Mouse (Mus musculus): ENCODE data around the gene Dad1.

Gene Dad1

GRCm38 (mm10) chr14:54205904-54206303 is 48.0 kb downstream of the Dad1 start:
- DNase-seq (ENCODE audit: low spot score), result no peak

DNA sequence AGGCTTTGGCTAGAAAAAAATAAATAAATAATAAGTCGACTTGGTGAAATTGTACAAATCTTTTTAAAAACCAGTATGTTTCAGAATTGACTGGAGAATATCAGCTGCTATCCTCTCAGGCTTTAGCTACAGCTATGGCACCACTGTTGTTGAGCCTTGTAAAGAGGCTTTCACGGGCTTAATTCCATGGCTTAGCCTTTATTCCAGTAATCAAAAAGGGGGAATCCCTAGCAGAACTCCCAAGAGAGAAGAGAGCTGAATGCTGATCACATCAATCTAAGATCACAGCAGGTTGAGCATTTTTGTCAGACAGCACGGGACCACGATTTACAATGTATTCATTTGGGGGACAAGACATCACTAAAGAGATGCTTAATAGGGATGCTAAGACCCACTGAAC is 49.1 kb downstream of the Dad1 start:
- no peak for DNase-seq (ENCODE audit: low spot score)

DNA sequence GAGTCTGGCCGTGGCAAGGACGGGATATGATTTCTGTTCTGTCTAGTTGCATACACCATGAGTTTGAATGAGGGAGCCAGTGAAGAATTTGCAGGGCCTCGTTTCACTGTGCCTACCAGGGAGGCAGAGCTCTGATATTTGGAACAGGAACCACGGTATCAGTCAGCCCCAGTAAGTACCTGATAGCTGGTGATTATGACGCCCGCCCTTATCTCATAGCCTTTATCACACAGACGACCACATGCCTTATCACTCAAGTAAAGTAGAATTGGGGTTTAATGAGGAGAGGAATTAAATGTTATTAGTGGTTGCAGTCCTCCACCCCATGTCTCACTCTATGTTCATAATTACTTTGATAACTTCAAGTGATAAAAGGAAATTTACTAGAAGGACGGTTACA is 49.6 kb downstream of the Dad1 start:
- peak; percentile 71 for DNase-seq (ENCODE audit: low spot score)

DNA sequence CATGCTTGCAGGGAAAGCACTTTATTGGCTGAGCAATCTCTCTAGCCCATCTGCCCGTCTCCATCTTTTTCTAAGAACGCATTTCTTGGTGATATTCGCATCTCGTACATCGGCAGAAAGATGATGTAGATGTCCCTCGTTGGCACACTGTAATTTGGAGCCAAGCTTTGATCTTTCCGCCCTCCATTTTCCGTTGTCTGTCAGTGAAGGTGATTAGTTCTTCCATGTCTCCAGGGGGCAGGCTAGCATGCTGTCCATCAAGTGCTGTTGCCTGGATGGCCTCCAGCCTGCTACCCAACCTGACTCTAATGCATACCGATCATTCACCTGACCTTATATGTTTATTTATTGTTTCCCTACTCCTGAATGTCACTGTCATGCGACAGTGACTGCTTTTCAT is 50.1 kb downstream of the Dad1 start:
- no peak for DNase-seq (ENCODE audit: low spot score)

DNA sequence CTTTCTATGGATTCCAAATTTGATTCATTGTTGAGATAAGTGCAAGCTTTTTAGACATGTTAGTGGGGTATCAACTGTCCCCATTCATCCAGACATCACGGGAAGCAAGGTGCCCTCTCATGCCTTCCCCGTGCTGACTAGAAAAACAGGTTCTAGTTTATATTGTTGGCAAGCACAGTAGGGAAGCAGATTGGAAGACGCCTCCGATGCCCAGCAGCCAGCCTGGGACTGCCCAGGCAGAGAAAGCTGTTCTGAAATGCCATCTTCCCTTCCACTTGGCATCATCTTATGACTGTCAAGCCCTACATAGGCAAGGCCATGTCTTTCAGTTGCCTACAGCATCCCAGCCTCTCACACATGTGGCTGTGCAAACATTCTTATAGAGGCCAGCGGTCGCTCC is 50.7 kb downstream of the Dad1 start:
- DNase-seq (ENCODE audit: low spot score), result no peak

DNA sequence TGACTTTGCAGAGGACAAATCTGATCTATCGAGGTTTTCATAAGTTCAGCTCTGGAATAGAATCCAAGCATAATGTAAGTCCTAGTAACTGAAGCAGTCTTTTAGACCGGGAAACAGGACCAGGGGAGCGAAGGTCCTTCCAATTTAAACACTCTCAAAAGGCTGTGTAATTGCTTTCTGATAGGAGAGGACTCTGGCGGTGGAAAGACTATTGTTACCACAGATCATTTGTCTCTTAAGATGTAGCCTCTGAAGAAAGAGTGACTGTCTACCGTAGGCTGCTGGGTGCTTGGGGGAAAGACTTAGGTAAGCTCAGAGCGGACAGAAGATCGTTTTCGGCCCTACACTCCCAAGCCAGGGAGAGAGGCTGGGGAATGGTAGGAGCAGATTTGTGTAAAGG is 53.5 kb downstream of the Dad1 start:
- DNase-seq (ENCODE audit: low spot score), result no peak

DNA sequence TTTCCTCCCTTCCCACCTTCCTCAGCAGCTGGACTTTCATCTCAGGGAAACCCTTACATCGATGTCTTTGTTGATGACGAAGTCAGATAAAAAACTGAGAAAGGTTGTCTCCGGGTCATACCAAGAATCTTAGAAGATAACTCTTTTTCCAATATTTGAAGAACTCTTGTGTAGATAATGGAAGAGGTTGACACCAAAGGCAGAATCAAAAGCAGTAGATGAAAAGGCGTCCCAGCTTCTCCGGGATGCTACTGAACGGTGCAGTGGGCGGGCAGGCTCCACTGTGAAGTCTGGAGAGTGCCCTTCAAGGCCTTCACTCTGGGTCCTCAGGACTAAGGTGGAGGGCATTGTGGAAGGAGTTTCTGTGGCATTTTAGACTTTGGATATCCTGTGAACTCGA is 54.2 kb downstream of the Dad1 start:
- no peak for DNase-seq (ENCODE audit: low spot score)

DNA sequence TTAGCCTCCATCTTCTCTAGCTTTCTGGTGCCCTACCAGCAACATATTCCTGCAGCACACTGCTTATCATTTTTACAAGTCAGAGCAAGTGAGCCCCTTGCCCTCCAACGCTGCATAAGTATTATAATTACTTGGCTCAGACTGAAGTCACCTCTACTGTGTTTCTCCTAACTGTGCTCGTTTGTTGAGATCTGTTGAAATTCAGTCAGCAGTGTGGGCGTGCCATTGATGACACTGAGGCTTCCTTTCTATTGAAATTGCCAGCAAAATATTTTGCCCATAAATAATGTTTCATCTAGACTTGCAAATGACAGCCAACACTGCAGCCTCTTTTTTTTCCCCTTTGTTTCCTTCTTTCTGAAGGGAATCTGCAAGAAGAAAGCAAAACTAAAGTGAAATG is 56.2 kb downstream of the Dad1 start:
- no peak for DNase-seq (ENCODE audit: low spot score)

GRCm38 (mm10) chr14:54195838-54196423 is 58.0 kb downstream of the Dad1 start:
- no peak for DNase-seq (ENCODE audit: low spot score)

DNA sequence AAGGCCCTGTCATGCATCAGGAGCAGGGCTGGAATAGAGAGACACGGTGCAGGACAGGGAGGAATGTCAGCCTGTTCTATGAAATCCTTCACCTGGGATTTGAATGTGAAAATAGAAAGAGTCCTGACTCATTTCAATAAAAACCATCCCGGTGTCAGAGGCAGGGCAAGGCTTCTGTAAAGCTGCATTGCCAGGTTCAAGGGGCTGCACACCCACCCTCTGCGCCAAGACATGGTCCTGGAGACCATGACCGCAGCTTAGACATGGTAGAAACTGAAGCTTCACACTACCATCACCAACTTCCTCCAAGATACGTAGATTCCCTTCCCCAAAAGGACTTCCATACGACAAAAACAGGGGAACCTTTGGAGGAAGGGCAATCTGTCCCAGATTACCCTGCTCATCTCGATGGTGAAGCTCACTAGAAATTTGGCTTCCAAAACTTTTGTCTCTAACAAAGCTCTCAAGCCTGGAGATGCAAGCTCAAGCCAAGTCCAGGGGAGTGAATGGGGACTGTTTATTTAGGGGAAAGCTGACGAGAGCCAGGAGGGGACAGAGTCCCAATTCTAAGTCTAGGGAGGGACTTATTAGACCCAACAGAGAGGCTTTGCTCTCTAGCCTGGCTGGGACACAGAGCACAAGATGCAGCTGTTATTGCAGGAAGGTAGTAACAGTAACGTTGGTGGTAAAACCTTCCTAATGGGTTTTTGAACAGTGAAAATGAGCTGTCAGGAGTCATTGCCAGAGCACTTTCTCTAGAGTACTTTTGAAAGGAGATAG is 60.4 kb downstream of the Dad1 start:
- no peak for DNase-seq (ENCODE audit: low spot score)

DNA sequence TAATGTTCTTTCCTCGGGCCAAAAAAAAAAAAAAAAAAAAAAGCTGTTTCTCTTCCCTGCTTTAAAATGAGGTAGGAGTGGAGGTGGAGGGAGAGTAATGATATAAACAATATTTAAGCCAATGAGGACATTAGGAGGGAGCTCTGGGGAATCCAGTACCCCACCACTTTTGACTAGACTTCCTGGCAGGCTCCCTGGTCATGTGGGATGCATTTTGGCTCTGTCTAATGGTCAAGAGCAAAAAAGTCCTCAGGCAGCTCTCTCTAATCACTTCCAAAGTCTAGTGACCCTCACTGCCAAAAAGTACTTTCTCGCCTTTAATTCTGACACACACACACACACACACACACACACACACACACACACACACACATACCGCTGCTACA is 61.4 kb downstream of the Dad1 start:
- no peak for DNase-seq (ENCODE audit: low spot score)

- no peak for DNase-seq (ENCODE audit: low spot score)
Measured at GRCm38 (mm10) chr14:54191594-54192461, 62.1 kb downstream of the Dad1 start.

DNA sequence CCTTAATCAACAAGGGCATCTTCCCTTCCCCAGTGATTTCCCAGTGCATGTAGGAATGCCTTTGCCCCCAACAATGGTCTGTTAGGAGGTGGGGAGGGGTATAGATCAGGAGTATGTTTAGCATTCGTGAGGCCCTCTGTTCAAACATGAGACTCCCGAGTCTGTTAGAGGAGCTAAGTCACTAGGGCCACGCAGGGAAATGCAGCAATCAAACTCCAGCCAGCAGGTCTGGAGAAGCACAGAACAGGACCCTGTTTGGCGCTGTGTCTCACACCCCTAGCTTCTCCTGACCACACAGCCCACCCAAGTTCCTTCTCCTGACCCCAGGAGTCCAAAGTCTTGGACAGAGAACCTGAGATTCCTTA is 62.9 kb downstream of the Dad1 start:
- DNase-seq (ENCODE audit: low spot score), result no peak

DNA sequence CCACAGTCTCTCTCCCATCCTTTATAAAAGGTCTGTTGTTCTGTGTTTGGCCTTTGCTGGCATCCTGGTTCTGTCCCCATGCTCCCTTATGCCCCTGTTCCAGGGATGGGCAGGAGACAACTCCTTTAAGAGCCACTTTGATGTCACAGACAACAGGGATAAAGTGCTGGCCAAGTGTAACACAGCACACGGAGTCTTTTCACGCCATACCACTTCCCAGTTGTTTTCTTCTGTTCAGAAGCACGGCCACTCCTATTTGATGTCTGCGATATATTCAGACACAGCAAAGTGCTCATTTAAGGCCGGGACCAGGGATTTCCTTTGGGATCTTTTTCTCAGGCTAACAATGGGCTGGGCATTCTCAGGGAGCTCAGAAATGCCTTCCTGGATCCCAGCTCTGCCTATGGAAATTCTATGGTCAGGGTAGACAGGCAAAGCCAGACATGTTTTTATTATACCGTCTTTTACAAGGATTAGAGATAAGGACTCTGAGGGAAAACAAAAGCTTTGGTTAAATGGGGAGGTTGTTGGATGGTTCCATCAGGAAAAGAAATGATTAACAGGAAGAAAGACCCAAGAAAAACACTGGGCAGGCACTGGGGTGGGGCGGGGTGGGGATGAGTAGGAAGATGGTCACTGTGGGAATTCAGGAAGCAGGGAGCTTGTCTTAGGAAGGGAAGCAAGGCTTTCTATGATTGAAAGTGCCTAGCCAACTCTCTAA is 63.4 kb downstream of the Dad1 start:
- DNase-seq (ENCODE audit: low spot score), result no peak

DNA sequence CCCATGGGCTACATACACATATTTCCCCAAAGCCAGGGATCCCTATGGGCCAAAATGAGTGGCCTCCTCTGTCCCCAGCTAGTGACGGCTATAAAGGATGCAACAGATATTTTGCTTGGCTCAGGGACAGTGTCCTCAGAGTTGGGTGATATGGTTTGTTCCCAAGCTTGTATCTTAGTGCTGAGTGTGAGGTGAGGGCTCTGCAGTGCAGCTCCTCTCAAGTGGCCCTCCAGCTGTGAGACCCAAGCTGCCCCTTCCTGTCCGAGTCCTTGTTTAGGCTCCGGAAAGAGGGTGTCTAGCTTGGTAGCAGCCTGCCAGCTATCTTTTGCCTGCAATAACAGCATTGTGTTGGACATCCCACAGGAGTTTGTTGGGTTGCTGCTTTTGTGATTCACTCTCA is 64.6 kb downstream of the Dad1 start:
- no peak for DNase-seq (ENCODE audit: low spot score)

DNA sequence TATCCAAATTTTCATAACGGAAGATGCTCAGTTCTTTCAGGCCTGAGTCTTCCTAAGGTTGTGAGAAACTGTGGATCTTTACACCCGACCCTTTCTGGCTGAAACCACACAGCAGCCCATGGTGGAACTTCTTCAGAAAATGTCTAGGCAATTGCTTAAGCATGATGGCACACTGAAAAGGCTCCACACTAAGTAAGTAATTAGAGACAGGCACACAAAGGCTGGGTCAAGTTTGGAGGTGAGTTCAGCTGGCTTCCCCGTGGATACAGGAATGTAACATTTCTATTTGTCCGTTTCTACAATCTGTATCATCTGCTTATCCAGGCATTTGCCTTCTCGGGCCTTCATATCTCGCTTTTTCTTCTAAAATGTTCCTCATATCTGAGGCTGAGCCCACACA is 66.7 kb downstream of the Dad1 start:
- DNase-seq (ENCODE audit: low spot score), result no peak
